Mouse (Mus musculus) heart, embryonic 14.5 days (tissue): ENCODE measurements at regions not wholly inside any gene's neighbourhood (a gene's known extent, or its start where the extent isn't known, plus 50 kb on each side); places are given as distances from the start of the nearest gene placed in this dataset.
A peak's percentile ranks its signal among the peaks of the same experiment; 100 is the strongest.

Source experiments
- ATAC-seq: fragments of 200-750 bp; cut with Nextera tagmentation; 2 replicates; pipeline ENCODE4 v1.8.0; 2017; ENCODE audit warnings: low read depth, moderate TSS enrichment; ENCODE audit not compliant: insufficient number of reproducible peaks, insufficient read depth, low FRiP score
- H3K27ac ChIP-seq, 2 experiments: fragments of 200-500 bp in 1 of 2; fragments of 300-500 bp in 1 of 2; sonication (generic) in 1 of 2; replicated peaks in 1 of 2; 2 replicates each; pipeline ENCODE4 v1.5.1; 2012 to 2014; ENCODE audit warnings: low read depth in 2 of 2, low read length in 2 of 2, control low read depth in 1 of 2, mild to moderate bottlenecking in 1 of 2, mixed read lengths in 1 of 2; ENCODE audit not compliant: control insufficient read depth in 1 of 2, insufficient read depth in 1 of 2
- H3K27me3 ChIP-seq: fragments of 300-500 bp; sonication (generic); 2 replicates; pipeline ENCODE4 v1.6.1; 2014; ENCODE audit warnings: mild to moderate bottlenecking, low read length, control low read depth; ENCODE audit not compliant: control insufficient read depth, insufficient read depth
- H3K36me3 ChIP-seq: fragments of 300-500 bp; sonication (generic); 2 replicates; pipeline ENCODE4 v1.6.1; 2014; ENCODE audit warnings: mild to moderate bottlenecking, control low read depth, low read length, mixed read lengths; ENCODE audit not compliant: control insufficient read depth, insufficient read depth
- H3K4me1 ChIP-seq, 2 experiments: fragments of 200-500 bp in 1 of 2; fragments of 300-500 bp in 1 of 2; sonication (generic) in 1 of 2; 2 replicates each; pipeline ENCODE4 v1.6.1; 2012 to 2014; ENCODE audit warnings: low read length in 2 of 2, control low read depth in 1 of 2, mixed read lengths in 1 of 2; ENCODE audit not compliant: control insufficient read depth in 2 of 2, insufficient read depth in 2 of 2
- H3K4me2 ChIP-seq: fragments of 300-500 bp; sonication (generic); 2 replicates; pipeline ENCODE4 v1.6.1; 2014; ENCODE audit warnings: mild to moderate bottlenecking, low read length
- H3K4me3 ChIP-seq, 2 experiments: fragments of 200-500 bp in 1 of 2; fragments of 300-500 bp in 1 of 2; sonication (generic) in 1 of 2; 2 replicates each; pipeline ENCODE4 v1.5.1; 2012 to 2014; ENCODE audit warnings: low read length in 2 of 2, mild to moderate bottlenecking in 2 of 2, control low read depth in 1 of 2, low read depth in 1 of 2, moderate library complexity in 1 of 2; ENCODE audit not compliant: control insufficient read depth in 1 of 2, insufficient read depth in 1 of 2
- H3K9ac ChIP-seq: fragments of 300-500 bp; sonication (generic); 2 replicates; pipeline ENCODE4 v1.6.1; 2014; ENCODE audit warnings: mild to moderate bottlenecking, low read length
- H3K9me3 ChIP-seq: fragments of 300-500 bp; sonication (generic); 2 replicates; pipeline ENCODE4 v1.6.1; 2016; ENCODE audit warnings: low read length, control low read depth; ENCODE audit not compliant: control insufficient read depth
- WGBS: fragments of 180-500 bp; shearing (Covaris S2); extraction: QIAGEN DNeasy Blood & Tissue Kit; methylation state at CpG from one replicate; pipeline ENCODE4 v1.1.7; 2014; 5-methylcytosine and 5-hydroxymethylcytosine counted together

- H3K4me1 ChIP-seq, result no peaks in the 10 kb centered on the region
- ATAC-seq, result no peak
- H3K27me3 ChIP-seq, result no peaks in the 10 kb centered on the region
- H3K4me2 ChIP-seq, result no peak overlapping the region
- no peak overlapping the region for H3K4me3 ChIP-seq
- H3K9ac ChIP-seq, result no peak overlapping the region
- H3K36me3 ChIP-seq, result no peaks in the 10 kb centered on the region
- no peaks in the 10 kb centered on the region for H3K9me3 ChIP-seq
- H3K27ac ChIP-seq, result no peak overlapping the region
- 85% methylated on average over 6 of the region's 6 CpGs for WGBS
Measured at GRCm38 (mm10) chr3:41476516-41476915, 79.0 kb upstream of the Jade1 start.

GRCm38 (mm10) chr3:41472586-41472985 is 82.9 kb upstream of the Jade1 start:
- H3K4me2 ChIP-seq, result no peak overlapping the region
- 87% methylated on average over 3 of the region's 3 CpGs for WGBS
- H3K36me3 ChIP-seq, result no peaks in the 10 kb centered on the region
- H3K27ac ChIP-seq, result no peak overlapping the region
- 0 out of 4 replicates have a peak, but pooled peaks cover 0 to 4% of the 10 kb centered on the region in 2 experiments for H3K4me1 ChIP-seq
- H3K4me3 ChIP-seq, result no peak overlapping the region
- no peak overlapping the region for H3K9ac ChIP-seq
- no peaks in the 10 kb centered on the region for H3K27me3 ChIP-seq
- no peak for ATAC-seq
- no peaks in the 10 kb centered on the region for H3K9me3 ChIP-seq

- H3K4me2 ChIP-seq, result no peak overlapping the region
- no peak overlapping the region for H3K4me3 ChIP-seq
- H3K27me3 ChIP-seq, result no peaks in the 10 kb centered on the region
- H3K9ac ChIP-seq, result no peak overlapping the region
- 0 out of 4 replicates have a peak, but pooled peaks cover 0 to 4% of the 10 kb centered on the region in 2 experiments for H3K4me1 ChIP-seq
- WGBS, result 41% methylated on average over 6 of the region's 6 CpGs
- no peak for ATAC-seq
- no peak overlapping the region for H3K27ac ChIP-seq
- H3K9me3 ChIP-seq, result no peaks in the 10 kb centered on the region
- no peaks in the 10 kb centered on the region for H3K36me3 ChIP-seq
Measured at GRCm38 (mm10) chr3:41469106-41469505, 86.4 kb upstream of the Jade1 start.

- Histone ChIP-seq H3K36me3 (no peaks in the 10 kb centered on the region), H3K9me3 (no peaks in the 10 kb centered on the region), H3K4me2 (no peak overlapping the region), H3K27ac (no peak overlapping the region), H3K4me1 (peaks cover 4 to 10% of the 10 kb centered on the region in 2 experiments; a peak in 2 of 4 replicates), H3K9ac (no peak overlapping the region), H3K27me3 (no peaks in the 10 kb centered on the region), H3K4me3 (no peak overlapping the region)
- ATAC-seq, result no peak
- 78% methylated on average over 1 of the region's 1 CpGs for WGBS
Measured at GRCm38 (mm10) chr3:41467857-41468256, 87.7 kb upstream of the Jade1 start.

- Histone ChIP-seq H3K27me3 (no peaks in the 10 kb centered on the region), H3K36me3 (no peaks in the 10 kb centered on the region), H3K4me1 (peaks cover 4 to 10% of the 10 kb centered on the region in 2 experiments; a peak in 2 of 4 replicates), H3K9ac (no peak overlapping the region), H3K27ac (no peak overlapping the region), H3K9me3 (no peaks in the 10 kb centered on the region), H3K4me2 (no peak overlapping the region), H3K4me3 (no peak overlapping the region)
- 45% methylated on average over 2 of the region's 2 CpGs for WGBS
- no peak for ATAC-seq
Measured at GRCm38 (mm10) chr3:41465893-41466292, 89.6 kb upstream of the Jade1 start.

- Histone ChIP-seq H3K9ac (no peak overlapping the region), H3K36me3 (no peaks in the 10 kb centered on the region), H3K27ac (0 out of 4 replicates have a peak overlapping the region, but pooled peaks have one; percentile 8 to 9), H3K27me3 (no peaks in the 10 kb centered on the region), H3K4me2 (no peak overlapping the region), H3K4me1 (peaks cover 4 to 6% of the 10 kb centered on the region in 2 experiments; a peak in 2 of 4 replicates), H3K4me3 (no peak overlapping the region), H3K9me3 (no peaks in the 10 kb centered on the region)
- no peak for ATAC-seq
- 52% methylated on average over 11 of the region's 11 CpGs for WGBS
Measured at GRCm38 (mm10) chr3:41462953-41463644, 92.4 kb upstream of the Jade1 start.

- Histone ChIP-seq H3K36me3 (no peaks in the 10 kb centered on the region), H3K27ac (no peak overlapping the region)
Measured at GRCm38 (mm10) chr3:41460131-41460530, 95.4 kb upstream of the Jade1 start.

GRCm38 (mm10) chr3:41458156-41458555 is 97.4 kb upstream of the Jade1 start:
- Histone ChIP-seq H3K9ac (no peak overlapping the region), H3K27me3 (no peaks in the 10 kb centered on the region), H3K4me1 (peaks cover 0 to under 1% of the 10 kb centered on the region in 2 experiments; a peak in 1 of 4 replicates), H3K9me3 (no peaks in the 10 kb centered on the region), H3K36me3 (no peaks in the 10 kb centered on the region), H3K4me2 (no peak overlapping the region), H3K4me3 (no peak overlapping the region), H3K27ac (no peak overlapping the region)
- ATAC-seq, result no peak
- 94% methylated on average over 6 of the region's 6 CpGs for WGBS

More at GRCm38 (mm10) chr3:41460131-41460530, 95.4 kb upstream of the Jade1 start:
- H3K27me3 ChIP-seq, result no peaks in the 10 kb centered on the region
- 87% methylated on average over 4 of the region's 4 CpGs for WGBS
- no peak overlapping the region for H3K9ac ChIP-seq
- no peaks in the 10 kb centered on the region for H3K9me3 ChIP-seq
- no peak overlapping the region for H3K4me3 ChIP-seq
- peaks cover 4 to 6% of the 10 kb centered on the region in 2 experiments; a peak in 2 of 4 replicates for H3K4me1 ChIP-seq
- ATAC-seq, result no peak
- H3K4me2 ChIP-seq, result no peak overlapping the region
